Mouse (Mus musculus): ENCODE measurements around the gene Piezo1.

GRCm38 (mm10) chr8:122564363-122565352 lies 13.5 kb upstream of the Piezo1 start:
- no peak for TF ChIP-seq EP300 (IDR thresholded peaks at IDR 0.05; ENCODE audit: low read depth)
- no peak for TF ChIP-seq CTCF (IDR thresholded peaks at IDR 0.05; ENCODE audit: low read depth)

All from liver, postnatal 0 days (tissue).